Comparison of ENCODE assay signal across 41 mouse cellular contexts in the genomic region with DNA sequence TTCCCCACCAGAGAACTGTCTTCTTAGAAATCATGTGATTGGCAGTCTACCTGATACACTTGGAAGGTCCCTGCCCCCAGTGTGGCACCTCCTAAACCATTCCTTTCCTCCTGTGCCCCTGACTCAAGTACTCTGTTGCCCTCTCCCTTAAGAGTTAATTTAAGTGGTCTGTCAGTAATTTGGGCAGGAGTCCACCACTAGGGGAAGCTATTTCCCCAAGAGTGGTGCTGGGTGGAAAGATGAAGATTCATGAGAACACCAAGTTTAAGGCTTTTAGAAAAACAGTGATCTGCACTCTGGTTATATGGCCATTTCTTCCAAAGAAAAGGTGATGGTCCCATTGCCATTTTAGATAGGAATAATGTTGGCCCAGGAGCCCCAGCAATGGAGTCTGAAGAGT. TPM values are rescaled to one million over a fixed set of nuclear protein-coding genes. Genes with fewer than 3 reads are reported as not detected.
A peak's percentile ranks its signal among the peaks of the same experiment; 100 is the strongest.
DNase-seq lines count a peak whose midpoint lies in the region; ATAC-seq and TF ChIP-seq lines count a peak whose summit lies in the region.
"Had no signal": no experiment of that assay in that cellular context is flagged by ENCODE, and none has a peak within 500 bp of the region (broad histone marks: within the 10 kb centered on the region; RNA-seq: fewer than 3 reads in every experiment).

No protein-coding gene starts in this region.

- H3K27me3 ChIP-seq in heart, embryonic 12.5 days (replicated peaks) = no peaks in the 10 kb centered on the region
- H3K27me3 ChIP-seq in kidney, postnatal 0 days (ENCODE audit: insufficient read depth, low read length) = no peaks in the 10 kb centered on the region
- H3K27me3 ChIP-seq in lung, embryonic 14.5 days (ENCODE audit: insufficient read depth, low read length) = no peaks in the 10 kb centered on the region
- H3K27me3 ChIP-seq: hindbrain, embryonic 13.5 days; limb, embryonic 12.5 days; liver, embryonic 15.5 days; midbrain, embryonic 12.5 days; neural tube, embryonic 12.5 days had no signal

- DNase-seq in heart, adult 11 months = peak; percentile 28
- DNase-seq in kidney, postnatal 0 days (ENCODE audit: low spot score) = no peak
- no peak for DNase-seq in kidney, postnatal 4 days
- DNase-seq in lung, embryonic 14.5 days = no peak
- DNase-seq in lung, postnatal 25 days (ENCODE audit: low spot score) = no peak
- no peak for DNase-seq in thymus, postnatal 14 days
- no peak for DNase-seq in layer of hippocampus, adult 2 months (ENCODE audit: low spot score in 2 of 2)
- DNase-seq: adrenal gland, adult 8-10 months; cerebellum, adult 2 months; cerebellum, postnatal 14 days; forebrain, postnatal 0 days; gastrocnemius, postnatal 10 days; heart, postnatal 4 days; lung, postnatal 4 days; right cerebral cortex, adult 18-20 months; spleen, adult 18-20 months; thymus, adult 18-20 months; thymus, postnatal 36 days had no signal

- no peaks in the 10 kb centered on the region for H3K4me1 ChIP-seq in heart, embryonic 12.5 days (replicated peaks)
- H3K4me1 ChIP-seq in kidney, postnatal 0 days (replicated peaks; ENCODE audit: insufficient read depth, low read length) = no peaks in the 10 kb centered on the region
- no peaks in the 10 kb centered on the region for H3K4me1 ChIP-seq in lung, embryonic 14.5 days (ENCODE audit: insufficient read depth)
- H3K4me1 ChIP-seq: hindbrain, embryonic 13.5 days; limb, embryonic 12.5 days; liver, embryonic 15.5 days; midbrain, embryonic 12.5 days; neural tube, embryonic 12.5 days had no signal

- no peak overlapping the region for H3K4me2 ChIP-seq in heart, embryonic 12.5 days
- no peak overlapping the region for H3K4me2 ChIP-seq in kidney, postnatal 0 days (ENCODE audit: low read length)
- no peak overlapping the region for H3K4me2 ChIP-seq in lung, embryonic 14.5 days
- H3K4me2 ChIP-seq: heart, embryonic 11.5 days; hindbrain, embryonic 13.5 days; limb, embryonic 12.5 days; liver, embryonic 15.5 days; midbrain, embryonic 12.5 days; neural tube, embryonic 12.5 days had no signal

- peaks cover 3% of the 10 kb centered on the region; the same call in 1 of the 2 replicates for H3K9me3 ChIP-seq in heart, embryonic 12.5 days (replicated peaks)
- H3K9me3 ChIP-seq in kidney, postnatal 0 days (replicated peaks; ENCODE audit: low read length) = no peaks in the 10 kb centered on the region
- no peaks in the 10 kb centered on the region for H3K9me3 ChIP-seq in lung, embryonic 14.5 days (ENCODE audit: low read depth, low read length)
- H3K9me3 ChIP-seq: limb, embryonic 12.5 days; liver, embryonic 15.5 days; megakaryocyte, embryonic 14.5 days; neural tube, embryonic 12.5 days had no signal

- TF ChIP-seq CTCF in kidney, postnatal 0 days (IDR thresholded peaks at IDR 0.05; ENCODE audit: low read depth) = peak; percentile 23; the same call in 1 of the 2 replicates
- TF ChIP-seq CTCF in lung, embryonic 14.5 days (IDR thresholded peaks at IDR 0.05; ENCODE audit: low read depth) = 0 out of 2 replicates have a peak, but pooled peaks have one; percentile 13
- no peak for TF ChIP-seq CTCF in layer of hippocampus, adult 2 months (conservative IDR thresholded peaks at IDR 0.05)

- H3K27ac ChIP-seq in heart, embryonic 12.5 days (ENCODE audit: poor library complexity, severe bottlenecking) = no peak overlapping the region
- no peak overlapping the region for H3K27ac ChIP-seq in kidney, postnatal 0 days
- no peak overlapping the region for H3K27ac ChIP-seq in lung, embryonic 14.5 days (ENCODE audit: low read depth)
- H3K27ac ChIP-seq in layer of hippocampus, adult 2 months = no peak overlapping the region
- H3K27ac ChIP-seq: hindbrain, embryonic 13.5 days; limb, embryonic 12.5 days; liver, embryonic 15.5 days; midbrain, embryonic 12.5 days; neural tube, embryonic 12.5 days had no signal

- H3K9ac ChIP-seq in heart, embryonic 12.5 days = no peak overlapping the region
- H3K9ac ChIP-seq in kidney, postnatal 0 days (ENCODE audit: low read depth, low read length) = no peak overlapping the region
- no peak overlapping the region for H3K9ac ChIP-seq in lung, embryonic 14.5 days
- H3K9ac ChIP-seq: forebrain, postnatal 0 days; hindbrain, embryonic 13.5 days; limb, embryonic 12.5 days; liver, embryonic 15.5 days; midbrain, embryonic 12.5 days; neural tube, embryonic 12.5 days had no signal

- no peak overlapping the region for H3K4me3 ChIP-seq in heart, embryonic 12.5 days
- H3K4me3 ChIP-seq in kidney, postnatal 0 days (replicated peaks; ENCODE audit: low read depth, low read length) = no peak overlapping the region
- H3K4me3 ChIP-seq in lung, embryonic 14.5 days (ENCODE audit: low read depth, low read length) = no peak overlapping the region
- H3K4me3 ChIP-seq in layer of hippocampus, adult 2 months = no peak overlapping the region
- H3K4me3 ChIP-seq: erythroblast, embryonic 14.5 days; hindbrain, embryonic 13.5 days; limb, embryonic 12.5 days; liver, embryonic 15.5 days; megakaryocyte, embryonic 14.5 days; midbrain, embryonic 12.5 days; myocyte; neural tube, embryonic 12.5 days had no signal

- ATAC-seq in heart, embryonic 12.5 days (ENCODE audit: insufficient number of reproducible peaks, low FRiP score) = no peak
- ATAC-seq in kidney, postnatal 0 days (replicated peaks; ENCODE audit: low FRiP score, low read depth) = no peak
- ATAC-seq in lung, embryonic 14.5 days (ENCODE audit: insufficient read depth) = no peak
- ATAC-seq: forebrain, postnatal 0 days had no signal

- no peaks in the 10 kb centered on the region for H3K36me3 ChIP-seq in heart, embryonic 12.5 days
- no peaks in the 10 kb centered on the region for H3K36me3 ChIP-seq in kidney, postnatal 0 days (ENCODE audit: insufficient read depth, low read length)
- H3K36me3 ChIP-seq in lung, embryonic 14.5 days (ENCODE audit: insufficient read depth) = no peaks in the 10 kb centered on the region
- H3K36me3 ChIP-seq: hindbrain, embryonic 13.5 days; limb, embryonic 12.5 days; liver, embryonic 15.5 days; midbrain, embryonic 12.5 days; neural tube, embryonic 12.5 days had no signal

RNA-seq across cellular contexts. Expression of gene Ly6f, which starts 2.4 kb away (rescaled TPM):
- not detected in 2 replicates for polyA plus RNA-seq in heart, embryonic 12.5 days (2016; fragmentation: Nextera tagmentation; extraction: Ambion mirVana)
- polyA plus RNA-seq in kidney, postnatal 0 days (2015; fragmentation: Nextera tagmentation; extraction: Ambion mirVana) = 3.0 and 3.5 TPM in 2 replicates
- not detected in 2 replicates for polyA plus RNA-seq in lung, embryonic 14.5 days (2014; fragmentation: Nextera tagmentation; extraction: Ambion mirVana)
- not detected for total RNA-seq in layer of hippocampus, adult 2 months (2021)
- total RNA-seq: adrenal gland, adult 8-10 months; adrenal gland, postnatal 4 days; forebrain, postnatal 0 days; gastrocnemius, postnatal 10 days; heart, postnatal 4 days; layer of hippocampus, postnatal 10 days; left cerebral cortex, adult 18-20 months; left cerebral cortex, postnatal 25 days; midbrain, postnatal 0 days had no signal
- polyA plus RNA-seq: cerebellum, adult 2 months; cortical plate, adult 2 months; embryonic facial prominence, embryonic 14.5 days; erythroblast, embryonic 14.5 days; forebrain, embryonic 11.5 days; forebrain, postnatal 0 days; heart, embryonic 11.5 days; heart, postnatal 0 days; hindbrain, embryonic 13.5 days; kidney, embryonic 14.5 days; large intestine, adult 2 months; limb, embryonic 12.5 days; liver, embryonic 15.5 days; lung, embryonic 16.5 days; midbrain, embryonic 12.5 days; midbrain, postnatal 0 days; neural tube, embryonic 12.5 days; stomach, embryonic 16.5 days had no signal

RNA-seq across cellular contexts. Expression of gene BC025446, which starts 49.7 kb away (rescaled TPM):
- not detected in 2 replicates for polyA plus RNA-seq in heart, embryonic 12.5 days (2016; fragmentation: Nextera tagmentation; extraction: Ambion mirVana)
- polyA plus RNA-seq in kidney, postnatal 0 days (2015; fragmentation: Nextera tagmentation; extraction: Ambion mirVana) = 24.1 and 28.6 TPM in 2 replicates
- 0.16 TPM in 1 of 2 replicates, not detected in the other for polyA plus RNA-seq in lung, embryonic 14.5 days (2014; fragmentation: Nextera tagmentation; extraction: Ambion mirVana)
- total RNA-seq in layer of hippocampus, adult 2 months (2021) = not detected
- total RNA-seq: forebrain, postnatal 0 days; gastrocnemius, postnatal 10 days; heart, postnatal 4 days; layer of hippocampus, postnatal 10 days; left cerebral cortex, adult 18-20 months; left cerebral cortex, postnatal 25 days; midbrain, postnatal 0 days had no signal
- polyA plus RNA-seq: cerebellum, adult 2 months; cortical plate, adult 2 months; embryonic facial prominence, embryonic 14.5 days; erythroblast, embryonic 14.5 days; forebrain, embryonic 11.5 days; forebrain, postnatal 0 days; heart, embryonic 11.5 days; heart, postnatal 0 days; hindbrain, embryonic 13.5 days; limb, embryonic 12.5 days; midbrain, embryonic 12.5 days; midbrain, postnatal 0 days; neural tube, embryonic 12.5 days had no signal

Comparison
In these comparisons a context has a peak if more than half of its experiments do, and no peak if none do; other contexts are left out.
1. RNA of gene BC025446, which starts 49.7 kb away (polyA plus RNA-seq): 24.1 to 28.6 TPM in kidney, postnatal 0 days; 0.16 TPM in lung, embryonic 14.5 days and not detected in heart, embryonic 12.5 days; every median in the first group is over 10 times any median in the second.